Mouse (Mus musculus) heart, postnatal 4 days (tissue): ENCODE measurements around the gene Brinp2. TPM values are rescaled to one million over a fixed set of nuclear protein-coding genes. Genes with fewer than 3 reads are reported as not detected.

Experiments used
- DNase-seq: peaks from one replicate; pipeline ENCODE4 v3.0.0; 2021
- total RNA-seq, 2 experiments: library from RNA; stranded (reverse); gene quantifications; 2 replicates each; pipeline ENCODE4 v1.2.3; 2021

Brinp2 gene
- total RNA-seq, 2 experiments from 2014 or later: 0.14 to 0.27 TPM

GRCm38 (mm10) chr1:158221048-158221447 lies 135.1 kb downstream of the Brinp2 start:
- no peak for DNase-seq

GRCm38 (mm10) chr1:158220148-158220547 lies 136.0 kb downstream of the Brinp2 start:
- DNase-seq: no peak

- no peak for DNase-seq
Observed at GRCm38 (mm10) chr1:158218750-158219149, 137.4 kb downstream of the Brinp2 start.

DNA sequence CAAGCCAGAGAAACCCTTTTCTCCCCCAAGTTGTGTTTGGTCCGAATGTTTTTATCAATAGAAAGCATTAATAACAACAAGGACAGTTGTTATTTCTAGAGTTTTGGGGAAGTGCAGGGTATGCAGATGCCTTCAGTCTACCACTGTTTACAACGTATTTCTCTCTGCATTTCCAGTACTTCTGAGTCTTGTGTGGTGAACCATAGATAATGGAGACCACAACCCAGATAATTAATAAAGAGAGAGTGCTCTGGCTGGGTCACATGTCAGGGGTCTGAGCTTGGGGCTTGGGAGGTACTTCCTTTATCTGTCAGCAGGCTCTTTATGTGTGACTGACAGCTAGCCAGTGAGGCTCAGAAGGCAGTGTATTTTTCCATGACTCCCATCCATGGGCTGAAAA lies 137.8 kb downstream of the Brinp2 start:
- DNase-seq: no peak

- DNase-seq: no peak
Observed at GRCm38 (mm10) chr1:158215581-158215980, 140.5 kb downstream of the Brinp2 start.

- DNase-seq: no peak
Observed at GRCm38 (mm10) chr1:158214743-158215142, 141.4 kb downstream of the Brinp2 start.

DNA sequence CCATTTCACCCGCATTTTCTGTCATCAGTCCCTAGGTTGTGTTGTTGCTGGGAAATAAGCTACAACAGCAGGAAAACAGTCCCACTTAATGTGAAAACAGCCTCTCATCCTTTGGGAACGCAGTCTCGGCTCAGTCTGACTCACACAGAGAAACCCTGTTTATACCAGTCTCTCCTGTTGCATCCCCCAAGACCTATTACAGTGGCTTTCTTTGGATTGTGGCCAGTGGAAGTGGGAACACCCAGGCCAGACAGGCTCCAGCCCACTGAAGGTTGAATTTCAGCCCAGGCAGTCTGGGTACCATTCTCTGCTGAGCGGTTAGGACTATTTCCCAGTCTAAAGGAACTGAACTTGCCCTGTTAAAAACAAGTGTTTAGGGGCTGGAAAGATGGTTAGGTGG lies 142.4 kb downstream of the Brinp2 start:
- no peak for DNase-seq

DNA sequence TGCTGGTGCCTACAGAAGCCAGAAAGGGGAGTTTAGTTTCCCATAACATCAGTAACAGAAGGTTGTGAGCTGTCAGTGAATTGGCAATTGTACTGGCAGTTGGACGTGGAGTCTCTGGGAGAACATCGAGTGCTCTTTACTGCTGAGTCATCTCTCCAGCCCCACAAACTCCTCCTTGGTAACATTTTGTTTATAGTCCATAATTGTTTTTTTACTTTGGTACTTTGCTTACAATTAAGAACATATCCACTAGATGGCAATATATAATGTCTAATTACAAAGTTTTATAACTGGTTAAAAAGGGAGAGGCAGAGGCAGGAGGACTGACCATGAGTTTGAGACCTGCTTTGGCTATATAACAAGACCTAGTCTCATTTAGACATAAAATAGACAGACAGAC lies 148.5 kb downstream of the Brinp2 start:
- no peak for DNase-seq

DNA sequence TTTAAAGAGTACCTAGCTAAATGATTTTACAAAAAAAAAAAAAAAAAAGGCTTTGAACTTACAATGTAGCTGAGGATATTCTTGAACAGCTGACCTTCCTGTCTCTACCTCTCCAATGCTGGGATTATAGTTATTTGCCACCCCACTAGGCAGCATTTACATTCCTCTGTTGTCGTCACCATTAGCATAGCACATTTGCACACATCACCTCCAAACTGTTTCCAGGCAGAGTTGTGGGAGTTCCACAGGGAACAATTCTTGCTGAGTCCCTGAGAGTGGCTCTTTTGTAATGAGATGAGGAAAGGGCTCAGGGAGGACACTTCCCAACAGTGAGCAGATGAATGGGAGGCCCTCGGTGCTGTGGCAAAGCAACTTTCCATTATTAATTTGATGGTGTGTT lies 153.2 kb downstream of the Brinp2 start:
- no peak for DNase-seq

Other genes with a start within 250 kb of the Brinp2 start
- gene Astn1, start 5.9 kb upstream of the Brinp2 start, total RNA-seq: 1 to 10 TPM; 1.6 to 2.1 TPM